Mouse (Mus musculus): ENCODE data around the gene En2.

En2 gene

GRCm38 (mm10) chr5:28178322-28178721 lies 12.8 kb downstream of the En2 start:
- DNase-seq (ENCODE audit: low spot score): no peak

GRCm38 (mm10) chr5:28179237-28179790 lies 13.8 kb downstream of the En2 start:
- DNase-seq (ENCODE audit: low spot score): no peak

DNA sequence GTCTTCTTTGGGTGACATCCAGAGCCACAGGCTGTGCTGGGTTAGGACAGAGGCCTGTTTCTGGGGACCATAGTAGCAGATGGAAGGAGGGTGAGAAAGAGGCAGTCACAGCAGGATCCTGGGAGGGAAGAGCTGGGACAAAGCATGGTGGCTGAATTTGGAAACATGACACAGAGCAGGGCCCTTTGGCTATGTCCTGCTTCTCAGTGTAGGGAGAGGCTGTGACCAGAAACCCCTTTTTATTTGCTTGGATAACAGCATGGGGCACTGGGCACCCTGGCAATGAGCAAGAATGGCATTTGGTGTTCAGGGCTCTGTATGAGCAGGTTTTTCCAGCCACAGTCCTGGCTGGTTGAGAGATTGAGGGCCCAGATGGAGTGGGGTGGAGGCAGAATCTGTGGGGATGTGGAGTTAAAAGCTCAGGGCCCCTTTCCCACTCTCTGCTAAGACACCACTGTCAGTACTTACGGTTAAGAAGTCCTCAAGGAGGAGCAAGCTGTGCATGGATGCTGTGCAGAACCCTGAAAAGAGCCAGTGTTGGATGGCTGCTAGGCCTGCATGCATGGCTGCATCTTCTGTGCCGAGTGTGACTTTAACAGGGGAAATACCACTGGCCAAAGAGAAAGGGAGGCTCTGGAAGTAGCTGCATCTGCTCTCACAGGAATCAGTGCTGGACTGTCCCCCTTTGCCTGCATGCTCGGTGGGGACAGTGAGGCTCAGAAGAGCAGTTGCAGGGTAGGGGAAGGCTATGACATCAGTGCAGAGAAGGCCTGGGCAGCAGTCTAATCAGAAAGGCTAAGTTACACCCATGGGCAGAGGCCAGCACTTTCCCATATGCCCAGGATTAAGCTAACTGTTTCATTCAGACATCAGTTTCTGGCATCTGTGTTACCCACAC lies 26.0 kb downstream of the En2 start:
- no peak for DNase-seq (ENCODE audit: low spot score)

GRCm38 (mm10) chr5:28192099-28192454 lies 26.6 kb downstream of the En2 start:
- no peak for DNase-seq (ENCODE audit: low spot score)

DNA sequence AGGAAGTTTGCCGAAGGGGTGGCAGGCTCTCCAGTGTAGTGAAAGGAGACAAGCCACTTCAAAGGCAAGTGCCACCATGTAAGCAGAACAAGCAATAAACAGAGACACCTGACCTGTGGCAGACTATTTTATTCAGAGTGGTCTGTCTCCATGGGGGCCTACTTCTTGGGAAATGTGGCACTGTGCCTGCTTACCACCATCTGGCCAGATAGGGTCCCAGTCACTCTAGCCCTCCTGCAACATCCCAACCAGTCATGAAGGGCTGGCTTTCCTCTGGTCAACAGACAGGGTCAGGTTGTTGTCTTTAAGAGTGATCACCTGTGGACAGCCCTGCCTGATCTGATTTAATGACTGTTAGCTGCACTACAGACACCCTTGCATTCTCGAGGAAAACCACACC lies 30.0 kb downstream of the En2 start:
- no peak for DNase-seq (ENCODE audit: low spot score)

DNA sequence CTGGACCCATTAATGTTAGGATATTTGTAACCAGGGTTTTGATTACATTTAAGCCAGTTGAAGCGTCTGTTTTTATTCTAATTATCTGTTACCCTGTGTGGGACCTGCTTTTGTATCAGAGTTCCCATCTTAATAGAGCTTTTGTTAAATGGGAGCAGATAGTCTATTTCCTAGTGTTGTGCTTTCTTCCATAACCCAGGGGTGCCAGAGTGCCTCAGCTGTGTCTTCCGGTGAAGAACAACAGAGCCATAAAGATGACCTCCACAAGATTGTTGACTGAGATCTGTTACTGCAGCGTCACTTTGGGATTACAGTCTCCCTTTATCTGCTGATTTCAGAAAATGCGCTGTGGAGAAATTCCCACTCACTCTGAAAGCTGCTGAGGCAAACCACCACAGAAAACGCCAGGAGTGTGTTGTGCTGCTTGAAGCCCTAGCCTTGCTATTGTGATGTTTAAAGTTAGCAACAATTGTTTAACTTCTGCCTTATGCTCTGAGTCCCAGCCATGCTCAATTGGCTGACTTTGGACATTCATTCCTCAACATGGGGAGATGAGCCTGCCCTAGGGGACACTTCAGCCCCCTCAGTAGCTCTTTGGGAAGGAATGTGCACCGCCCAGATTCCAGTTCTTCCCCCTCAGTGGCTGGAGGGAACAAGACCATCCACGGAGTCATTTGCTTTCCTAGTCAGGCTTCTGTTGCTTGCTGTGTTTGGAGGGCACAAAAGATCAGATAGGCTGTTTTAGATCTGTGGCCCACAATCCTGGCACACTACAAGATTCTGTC lies 33.8 kb downstream of the En2 start:
- no peak for DNase-seq (ENCODE audit: low spot score)

DNA sequence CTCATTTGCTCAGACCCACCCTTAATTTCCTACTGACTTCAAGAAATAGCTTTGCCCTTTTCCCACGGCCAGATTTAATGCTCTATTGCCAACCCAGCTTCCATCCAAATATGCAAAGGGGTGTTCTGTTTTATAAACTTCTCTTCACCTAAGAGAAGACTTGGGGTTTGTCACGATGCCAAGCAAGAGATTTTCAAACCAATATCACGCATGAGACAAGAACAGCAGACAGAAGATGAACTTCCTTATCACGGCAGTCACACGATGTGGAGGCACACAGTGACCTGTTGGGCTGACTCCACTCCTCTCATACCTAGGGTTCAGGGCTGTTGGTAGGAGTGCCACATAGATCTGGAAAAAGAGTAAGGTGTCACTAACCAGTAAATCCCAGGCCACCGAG lies 37.6 kb downstream of the En2 start:
- no peak for DNase-seq (ENCODE audit: low spot score)

- DNase-seq (ENCODE audit: low spot score): no peak
These were observed 39.2 kb downstream of the En2 start for GRCm38 (mm10) chr5:28204678-28205077.

DNA sequence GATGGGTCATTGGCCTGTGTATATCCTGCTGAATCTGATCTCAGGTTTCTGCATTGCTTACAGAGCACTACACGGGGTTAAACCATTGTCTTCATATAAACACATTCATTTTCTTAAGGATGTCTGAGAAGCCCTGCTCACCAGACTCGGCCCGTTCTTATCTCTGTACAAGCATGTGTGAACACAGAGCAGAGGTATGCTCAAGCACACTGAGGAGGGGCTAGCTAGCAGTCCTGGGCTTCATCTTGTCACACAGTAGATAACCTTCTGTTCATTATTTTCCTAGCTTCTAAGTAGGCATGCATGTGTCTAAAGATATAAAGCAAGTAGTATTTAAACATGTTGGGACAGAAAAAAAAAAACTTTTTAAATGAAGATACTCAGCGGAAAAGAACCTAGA lies 41.0 kb downstream of the En2 start:
- DNase-seq (ENCODE audit: low spot score): no peak

- no peak for DNase-seq (ENCODE audit: low spot score)
These were observed 41.5 kb downstream of the En2 start for GRCm38 (mm10) chr5:28207043-28207442.

- DNase-seq (ENCODE audit: low spot score): no peak
These were observed 43.4 kb downstream of the En2 start for GRCm38 (mm10) chr5:28208726-28209520.

- peak; percentile 52 for DNase-seq (ENCODE audit: low spot score)
These were observed 44.3 kb downstream of the En2 start for GRCm38 (mm10) chr5:28209549-28210431.

DNA sequence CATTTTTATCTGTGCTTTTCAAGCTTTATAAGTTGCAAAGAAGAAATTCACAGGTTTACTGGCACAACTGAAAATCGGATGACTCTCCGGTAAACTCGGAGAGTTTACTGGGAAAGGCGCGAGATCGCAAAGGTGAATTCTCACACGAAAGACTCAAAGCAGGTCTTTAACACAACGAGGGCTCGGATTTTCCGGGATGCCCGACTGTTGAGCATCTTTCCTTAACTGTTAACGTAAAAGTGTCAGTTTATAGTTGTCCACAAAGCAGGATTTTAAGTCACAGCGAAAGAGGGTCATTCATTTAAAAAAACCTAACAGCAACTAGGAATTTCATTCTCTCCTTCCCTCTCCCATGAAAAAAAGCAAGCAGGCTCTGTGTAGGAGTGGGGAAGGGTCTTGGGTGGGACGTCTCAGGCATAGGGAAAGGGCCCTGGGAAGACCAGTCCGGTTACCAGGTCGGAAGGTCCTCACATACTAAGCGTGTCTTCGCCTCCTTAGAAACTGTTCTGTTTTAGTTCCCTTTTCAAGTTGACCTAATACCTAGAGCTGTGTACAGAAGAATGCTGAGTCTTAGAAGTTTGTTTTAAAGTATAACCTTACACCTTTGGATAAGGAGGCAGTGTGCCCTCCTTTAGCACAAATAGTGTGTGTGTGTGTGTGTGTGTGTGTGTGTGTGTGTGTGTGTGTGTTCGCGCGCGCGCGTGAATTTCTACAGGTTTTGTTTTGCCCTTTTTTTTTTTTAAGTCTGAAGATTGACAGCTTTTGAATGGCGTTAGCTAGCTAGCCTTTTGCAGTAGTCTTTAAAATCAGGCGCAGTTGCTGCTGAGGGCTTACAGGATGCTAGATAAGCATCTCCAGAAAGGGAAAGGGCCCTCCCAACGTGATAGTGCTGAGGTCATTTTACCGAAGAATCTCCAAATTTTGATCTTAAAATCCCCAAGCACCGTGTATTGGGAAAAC lies 45.4 kb downstream of the En2 start:
- DNase-seq (ENCODE audit: low spot score): peak; percentile 43

- peak; percentile 52 for DNase-seq (ENCODE audit: low spot score)
These were observed 46.3 kb downstream of the En2 start for GRCm38 (mm10) chr5:28211651-28212310.

DNA sequence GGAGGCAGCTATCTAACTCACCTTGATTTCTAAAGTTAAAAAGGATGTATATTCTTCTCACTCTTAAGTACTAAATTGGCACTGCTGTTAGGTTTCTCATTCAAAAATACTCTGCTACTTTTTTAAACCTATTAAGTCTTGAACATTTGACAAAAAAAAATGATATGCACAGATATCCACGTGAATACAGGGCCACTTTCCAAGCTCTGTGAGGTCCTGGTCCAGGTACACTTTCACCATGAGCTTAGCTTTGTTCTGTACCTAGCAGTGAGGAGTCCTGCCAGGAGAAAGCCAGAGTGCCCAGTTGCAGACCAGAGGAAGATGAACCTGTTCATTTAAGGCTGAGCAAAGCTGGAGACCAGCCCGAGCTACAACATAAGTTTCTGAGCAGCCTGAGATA lies 47.9 kb downstream of the En2 start:
- DNase-seq (ENCODE audit: low spot score): no peak

GRCm38 (mm10) chr5:28219596-28219995 lies 54.1 kb downstream of the En2 start:
- DNase-seq (ENCODE audit: low spot score): no peak

Data from retina, embryonic 14.5 days (tissue).